Mouse (Mus musculus): ENCODE results near the gene Pxn.
"Not testable (repeated sequence)": the region's sequence is repeated elsewhere in the genome, so short reads cannot be mapped to it uniquely, and the experiment has no call there.

Gene Pxn

DNA sequence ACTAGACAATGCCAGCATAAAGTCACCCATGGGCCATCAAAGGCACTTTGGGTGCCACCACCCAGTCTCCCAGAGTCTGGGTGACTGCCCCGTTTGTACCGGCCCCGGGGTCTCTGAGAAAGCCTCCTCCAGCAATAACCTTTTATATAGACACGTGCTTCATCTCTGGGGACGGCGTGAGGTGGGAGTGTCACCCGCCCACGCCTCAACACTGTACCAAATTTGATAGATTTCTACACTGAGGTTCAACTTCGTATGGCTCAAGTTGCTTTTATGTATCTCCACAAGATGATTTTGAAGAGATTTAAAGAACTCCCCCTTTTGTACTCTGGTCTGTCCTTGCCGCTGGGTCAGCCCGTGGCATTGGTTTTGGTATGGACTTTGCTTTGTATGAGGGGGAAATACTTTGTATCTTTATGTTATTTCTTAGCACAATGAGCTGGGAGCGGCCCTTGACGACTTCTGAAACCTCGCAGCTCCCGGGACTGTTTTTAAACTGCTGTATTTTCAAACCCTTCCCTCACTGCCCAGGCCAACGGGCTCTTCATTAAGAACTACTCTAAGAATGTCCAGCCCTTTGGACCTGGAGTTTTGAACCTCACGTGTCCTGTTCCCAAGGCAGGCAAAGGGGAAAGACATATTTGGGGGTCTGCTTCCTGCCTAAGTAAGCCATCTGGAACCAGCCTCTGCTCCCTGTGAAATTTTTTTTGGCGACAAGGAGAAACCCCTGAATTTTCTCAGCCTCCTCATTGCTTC, 48.2 kb downstream of the Pxn start:
- no peak for DNase-seq

DNA sequence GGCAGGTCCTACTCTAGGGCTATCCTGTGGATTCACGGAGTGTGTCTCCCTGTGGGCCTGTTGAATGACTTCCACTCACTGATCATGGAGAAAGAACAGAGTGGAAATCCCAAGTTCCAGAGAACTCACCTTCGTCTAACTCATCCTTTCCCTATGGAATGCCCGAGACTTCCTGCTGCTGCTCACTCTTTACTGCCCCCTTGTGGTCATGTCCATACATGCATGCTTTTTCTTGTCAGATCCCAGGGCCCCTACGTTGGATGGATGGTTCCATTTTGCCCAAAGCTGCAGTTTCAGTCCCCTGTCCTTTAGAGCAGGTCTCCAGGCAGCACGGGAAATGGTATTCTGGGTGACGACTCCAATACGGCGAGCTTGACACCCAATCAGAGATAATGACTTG, 49.7 kb downstream of the Pxn start:
- DNase-seq = peak; percentile 80 to 88

- DNase-seq = no peak
Measured at GRCm38 (mm10) chr5:115558182-115558794, 51.8 kb downstream of the Pxn start.

GRCm38 (mm10) chr5:115559237-115560101, 53.0 kb downstream of the Pxn start, which contains the start of gene Rplp0:
Rplp0 (plus strand) TSS chr5:115559467.
- peak; percentile 100 for DNase-seq

DNA sequence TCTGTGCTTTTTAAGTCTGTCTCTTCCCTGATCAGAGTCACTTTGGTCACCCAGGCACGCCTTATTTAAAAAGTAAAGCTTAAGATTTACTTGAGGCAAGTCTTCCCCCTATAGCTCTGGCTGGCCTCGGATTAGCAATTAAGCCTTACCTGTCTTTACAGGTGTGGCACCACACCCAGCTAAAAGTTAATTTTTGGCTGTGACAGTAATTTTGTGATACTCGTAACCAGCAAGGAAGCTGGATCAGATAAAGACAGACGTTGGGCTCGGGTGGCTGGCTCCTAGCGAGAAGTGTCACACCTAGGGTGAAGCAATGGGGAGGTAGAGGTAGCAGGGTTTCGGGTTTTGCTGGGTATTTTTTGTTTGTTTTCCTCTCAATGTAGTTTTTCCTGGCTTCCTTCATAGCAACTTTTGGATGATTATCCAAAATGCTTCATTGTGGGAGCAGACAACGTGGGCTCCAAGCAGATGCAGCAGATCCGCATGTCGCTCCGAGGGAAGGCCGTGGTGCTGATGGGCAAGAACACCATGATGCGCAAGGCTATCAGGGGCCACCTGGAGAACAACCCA, 53.9 kb downstream of the Pxn start:
- DNase-seq = no peak

DNA sequence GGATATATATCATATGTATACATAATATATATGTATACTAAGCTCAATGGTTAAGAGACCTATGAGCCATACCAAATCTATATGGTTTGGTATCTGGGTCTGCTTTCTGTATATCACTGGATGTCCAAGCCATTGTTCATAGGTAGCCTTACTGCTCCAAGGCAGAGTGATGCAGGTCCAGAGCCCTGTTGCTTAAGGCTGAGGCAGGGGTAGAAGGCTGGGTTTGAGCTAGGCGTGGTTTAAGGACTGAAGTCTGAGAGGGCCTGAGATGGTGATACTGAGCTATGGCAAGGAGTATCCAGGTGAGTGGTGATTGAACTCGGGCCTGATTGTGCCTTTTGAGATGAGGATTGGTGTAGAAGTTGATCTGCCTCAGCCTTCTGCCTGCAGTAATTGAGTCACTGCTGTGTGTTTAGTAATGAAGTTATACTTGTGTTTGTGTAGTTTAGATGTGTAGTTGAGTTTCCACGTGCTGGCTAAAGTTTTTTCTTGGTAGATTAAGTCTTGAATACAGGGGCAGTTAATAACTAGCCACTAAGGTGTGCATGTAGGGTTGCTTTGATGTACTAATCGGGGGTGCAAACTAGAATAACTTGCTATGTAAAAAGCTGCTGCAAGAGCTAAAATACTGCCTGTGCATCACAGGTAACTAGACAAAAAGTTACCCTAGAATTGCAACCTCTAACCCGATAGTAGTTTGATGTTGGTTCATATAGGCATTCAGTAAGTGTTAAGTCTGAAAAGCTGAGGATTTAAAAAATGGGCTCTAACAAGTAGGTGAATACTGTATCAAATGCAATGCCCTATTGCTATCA, 57.5 kb downstream of the Pxn start:
- no peak for DNase-seq

DNA sequence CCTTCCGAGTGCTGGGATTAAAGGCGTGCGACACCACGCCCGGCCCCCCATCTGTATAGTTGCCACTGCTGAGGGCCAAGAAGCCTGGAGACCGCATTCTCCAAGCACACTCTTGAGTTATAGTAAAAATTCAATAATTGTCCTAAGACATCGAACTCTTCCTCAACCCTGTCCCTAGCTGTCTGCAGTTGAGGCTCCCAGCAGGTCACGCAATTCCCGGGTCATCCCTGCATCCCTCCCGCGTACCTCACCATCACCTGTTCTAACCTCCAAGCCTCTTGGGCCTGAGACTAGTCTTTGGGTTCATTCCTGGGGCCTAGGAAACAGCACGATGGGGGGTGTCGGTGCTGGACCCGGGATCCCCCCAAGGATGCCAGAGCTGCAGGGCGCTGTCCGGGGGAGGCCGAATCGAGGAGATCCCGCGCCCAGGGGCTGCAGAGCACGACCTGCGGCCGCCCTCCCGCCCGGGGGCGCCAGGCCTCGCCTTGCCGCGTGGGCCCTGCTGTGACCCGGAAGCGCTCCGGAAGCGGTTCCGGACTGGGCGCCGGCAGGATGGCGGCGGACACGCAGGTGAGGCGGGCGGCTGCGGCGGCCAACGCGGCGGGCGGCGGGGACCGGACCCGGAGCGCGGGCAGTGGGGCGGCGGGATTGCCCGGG, 58.4 kb downstream of the Pxn start, which contains the start of gene Gcn1l1:
Gene Gcn1l1 (plus strand): TSS at position 518 of the 657 bp plus-strand sequence.
- DNase-seq = peak; percentile 86 to 89

GRCm38 (mm10) chr5:115565403-115565802, 58.9 kb downstream of the Pxn start:
- no peak for DNase-seq

GRCm38 (mm10) chr5:115568681-115569080, 62.2 kb downstream of the Pxn start:
- DNase-seq = no peak

DNA sequence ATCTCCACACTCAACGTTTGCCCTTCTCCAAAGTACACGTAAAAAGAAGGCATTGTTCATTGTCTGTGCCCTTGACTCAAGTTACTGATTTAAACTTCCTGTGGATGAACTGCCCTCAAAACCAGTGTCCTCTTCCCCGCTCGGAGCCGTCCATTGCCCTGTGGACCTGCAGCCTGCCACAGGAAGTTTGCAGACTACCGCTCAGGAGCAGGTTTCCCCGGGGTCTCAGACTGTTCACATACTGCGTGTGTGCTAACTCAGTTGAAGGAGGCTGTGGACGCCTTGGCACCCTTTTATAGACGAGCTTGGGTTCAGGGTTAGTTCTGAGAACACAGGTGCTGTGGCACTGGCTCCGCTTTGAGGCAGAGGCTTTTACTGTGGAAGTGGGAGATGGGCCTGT, 62.8 kb downstream of the Pxn start:
- no peak for DNase-seq

DNA sequence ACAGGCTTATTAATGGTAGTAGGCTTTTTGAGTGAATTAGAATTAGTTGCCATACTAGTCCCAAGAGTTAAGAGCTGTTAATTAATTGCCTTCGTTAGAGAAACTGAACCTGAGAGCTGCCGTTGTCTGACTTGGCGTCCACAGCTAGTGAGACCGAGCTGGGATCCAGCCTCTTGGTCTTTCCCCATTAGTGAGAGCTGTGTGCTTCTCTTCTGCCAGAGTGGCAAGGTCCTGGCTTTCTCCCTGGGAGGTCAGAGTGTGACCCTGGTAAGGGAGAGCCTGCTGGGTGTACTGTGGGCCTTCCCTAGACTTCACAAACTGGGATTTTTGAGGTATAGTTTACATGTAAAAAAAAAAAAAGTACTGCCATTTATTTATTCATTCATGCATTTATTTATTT, 63.2 kb downstream of the Pxn start:
- no peak for DNase-seq

- no peak for DNase-seq
Measured at GRCm38 (mm10) chr5:115571086-115571485, 64.6 kb downstream of the Pxn start.

GRCm38 (mm10) chr5:115572679-115573535, 66.4 kb downstream of the Pxn start:
- DNase-seq = peak; percentile 27 to 45

- DNase-seq = peak; percentile 56 to 74
Measured at GRCm38 (mm10) chr5:115574992-115575391, 68.5 kb downstream of the Pxn start.

DNA sequence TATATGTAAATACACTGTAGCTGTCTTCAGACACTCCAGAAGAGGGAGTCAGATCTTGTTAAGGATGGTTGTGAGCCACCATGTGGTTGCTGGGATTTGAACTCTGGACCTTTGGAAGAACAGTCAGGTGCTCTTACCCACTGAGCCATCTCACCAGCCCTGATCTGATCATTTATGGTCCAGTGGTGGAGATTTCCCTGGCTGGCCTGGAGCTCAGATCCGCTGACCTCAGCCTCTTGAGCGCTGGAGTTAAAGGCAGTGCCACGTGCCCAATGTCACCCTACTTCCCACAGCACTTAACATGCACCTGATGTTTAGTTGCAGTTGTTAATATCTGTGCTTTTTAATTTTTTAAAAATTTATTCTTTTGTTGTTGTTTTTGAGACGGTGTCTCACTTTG, 71.2 kb downstream of the Pxn start:
- DNase-seq = not testable (repeated sequence)

DNA sequence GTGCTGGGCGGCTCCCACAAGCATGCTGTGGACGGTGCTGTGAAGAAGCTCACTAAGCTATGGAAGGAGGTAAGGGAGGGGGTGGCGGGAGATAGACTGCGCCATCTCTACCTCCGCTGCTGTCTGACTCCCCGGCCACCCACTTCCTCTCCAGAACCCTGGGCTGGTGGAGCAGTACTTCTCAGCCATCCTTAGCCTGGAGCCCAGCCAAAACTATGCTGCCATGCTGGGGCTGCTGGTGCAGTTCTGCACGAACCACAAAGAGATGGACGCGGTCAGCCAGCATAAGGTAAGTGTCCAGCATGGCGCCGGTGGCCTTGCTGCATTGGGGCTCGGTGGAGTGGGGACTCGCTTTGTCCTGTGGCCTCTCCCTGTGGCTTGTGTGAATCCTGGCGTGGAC, 72.4 kb downstream of the Pxn start:
- peak; percentile 60 to 72 for DNase-seq

GRCm38 (mm10) chr5:115579363-115579762, 72.9 kb downstream of the Pxn start:
- peak; percentile 29 to 37 for DNase-seq

DNA sequence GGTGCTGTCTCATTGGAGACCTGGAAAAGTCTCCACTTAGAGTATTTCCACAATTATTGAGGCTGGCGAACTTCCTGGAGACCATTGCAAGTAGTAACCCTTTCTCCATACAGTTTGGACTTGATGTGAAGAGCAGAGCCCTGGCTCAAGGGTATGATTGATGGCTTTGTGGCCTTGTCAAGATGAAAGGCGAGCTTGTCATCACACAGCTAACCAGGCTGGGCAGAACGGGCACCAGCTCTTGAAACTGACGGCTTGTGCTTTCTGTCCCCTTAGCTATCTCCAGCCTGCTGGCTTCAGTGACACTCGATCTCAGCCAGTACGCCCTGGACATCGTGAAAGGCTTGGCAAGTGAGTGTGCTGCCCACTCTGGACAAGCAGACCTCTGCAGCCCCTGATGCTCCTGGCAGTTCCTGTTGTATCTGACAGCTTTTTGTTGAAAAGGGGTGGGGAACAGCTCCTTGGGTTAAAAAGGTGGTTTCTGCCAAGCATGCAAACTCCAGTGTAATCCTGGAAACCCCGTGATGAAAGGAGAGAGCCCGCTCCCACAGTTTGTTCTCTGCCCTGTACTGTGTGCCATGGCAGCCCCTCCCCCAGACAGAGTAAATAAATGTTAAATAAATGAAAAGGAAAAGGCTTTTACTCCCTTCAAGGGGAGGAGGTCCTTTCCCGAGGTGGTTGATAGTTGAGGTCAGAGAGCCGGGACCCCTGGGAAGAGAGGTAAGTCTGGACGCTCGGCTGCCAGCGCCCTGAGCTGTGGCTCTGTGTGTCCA, 73.9 kb downstream of the Pxn start:
- DNase-seq = no peak

GRCm38 (mm10) chr5:115581662-115582061, 75.2 kb downstream of the Pxn start:
- DNase-seq = no peak

GRCm38 (mm10) chr5:115585616-115586015, 79.1 kb downstream of the Pxn start:
- DNase-seq = no peak
